Mouse (Mus musculus): ENCODE measurements around the gene 4933417A18Rik.
"Not testable (repeated sequence)": the region's sequence is repeated elsewhere in the genome, so short reads cannot be mapped to it uniquely, and the experiment has no call there.

Gene 4933417A18Rik

DNA sequence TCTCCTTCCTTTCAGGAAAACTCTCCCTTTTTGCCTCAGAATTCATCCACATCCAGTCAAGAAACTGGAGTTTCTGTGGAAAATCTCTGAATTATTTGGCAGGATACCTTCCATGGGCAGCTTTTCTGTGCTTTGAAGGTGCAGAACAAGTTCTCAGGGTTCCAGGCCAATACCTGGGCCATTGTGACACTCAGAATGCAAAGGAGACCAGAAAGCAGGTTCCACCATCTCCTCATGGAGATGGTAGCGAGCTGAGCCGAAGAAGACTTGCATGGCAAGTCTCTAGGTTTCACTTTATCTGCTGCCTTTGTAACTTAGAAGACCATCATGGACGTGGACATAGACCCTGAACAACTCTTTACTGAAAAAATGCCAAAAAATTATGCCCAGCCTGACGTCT lies at the start of gene 4933417A18Rik, which contains the start of gene Fam217a:
TSS of gene 4933417A18Rik (plus strand) at position 200 of the 400 bp plus-strand sequence.
TSS of gene Fam217a (minus strand) at position 101 of the 400 bp plus-strand sequence.
- DNase-seq, result no peak

DNA sequence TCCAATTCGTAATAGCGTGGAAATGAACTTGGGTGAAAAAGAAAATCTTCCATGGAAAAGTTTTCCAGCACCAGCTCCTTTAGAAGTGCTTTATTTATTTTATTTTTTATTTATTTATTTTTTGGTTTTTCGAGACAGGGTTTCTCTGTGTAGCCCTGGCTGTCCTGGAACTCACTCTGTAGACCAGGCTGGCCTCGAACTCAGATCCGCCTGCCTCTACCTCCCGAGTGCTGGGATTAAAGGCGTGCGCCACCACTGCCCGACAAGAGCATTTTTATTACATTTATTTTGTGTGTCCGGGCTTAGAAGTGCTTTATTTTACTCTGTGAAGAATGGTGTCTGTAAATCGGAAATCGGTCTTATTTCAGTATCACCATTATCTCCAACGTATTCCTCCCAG lies 49.5 kb upstream of the 4933417A18Rik start:
- DNase-seq, result peak; percentile 48

DNA sequence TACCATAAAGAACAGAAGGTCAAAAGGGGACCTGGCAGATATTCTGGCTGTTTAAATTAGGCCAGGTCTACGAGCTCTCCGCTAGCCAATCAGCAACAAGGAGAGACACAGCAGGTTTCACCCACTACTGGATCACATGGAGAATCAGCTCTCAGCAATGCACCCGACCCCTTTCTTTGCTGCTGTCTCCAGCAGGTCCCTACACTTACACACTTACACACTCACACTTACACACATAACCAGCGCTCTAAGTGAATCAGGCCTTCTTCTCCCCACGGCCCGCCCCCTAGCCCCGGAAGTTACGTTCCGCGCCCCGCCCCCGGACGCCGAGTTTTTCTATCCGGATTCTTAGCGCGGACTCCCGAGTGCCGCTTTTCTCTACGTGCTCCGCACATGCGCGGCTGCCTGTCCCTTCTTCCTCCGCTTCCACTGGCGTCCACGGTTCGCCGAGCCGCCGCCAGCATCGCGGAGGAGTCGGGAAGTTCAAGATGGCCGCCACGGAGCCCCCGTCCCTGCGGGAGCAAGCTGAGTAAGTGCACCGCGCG lies 49.0 kb upstream of the 4933417A18Rik start, which contains the start of gene Prpf4b:
TSS of gene Prpf4b (plus strand) at position 137 of the 545 bp plus-strand sequence.
- peak; percentile 93 for DNase-seq

GRCm38 (mm10) chr13:34875741-34876445 lies 48.3 kb upstream of the 4933417A18Rik start:
- peak; percentile 67 for DNase-seq

DNA sequence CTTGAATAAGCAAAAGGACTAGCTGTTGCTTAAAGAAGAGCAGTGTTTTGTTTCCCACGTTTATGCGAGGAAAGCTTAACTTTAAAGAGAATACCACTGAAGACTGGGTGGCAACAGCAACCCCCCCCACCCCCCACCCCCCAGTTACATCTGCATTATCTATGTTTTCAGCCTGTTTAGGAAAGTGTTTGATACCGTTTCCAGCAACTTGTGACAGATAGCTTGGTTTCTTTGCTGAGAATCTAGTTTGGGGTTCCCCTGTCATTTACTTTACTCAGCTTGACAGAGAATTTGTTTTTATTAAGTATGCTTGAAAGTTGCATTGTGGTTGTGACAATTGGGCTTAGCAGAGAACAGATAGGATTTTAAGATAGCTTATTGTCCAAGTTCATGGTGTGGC lies 47.7 kb upstream of the 4933417A18Rik start:
- DNase-seq, result no peak

GRCm38 (mm10) chr13:34892871-34893270 lies 31.3 kb upstream of the 4933417A18Rik start:
- no peak for DNase-seq

DNA sequence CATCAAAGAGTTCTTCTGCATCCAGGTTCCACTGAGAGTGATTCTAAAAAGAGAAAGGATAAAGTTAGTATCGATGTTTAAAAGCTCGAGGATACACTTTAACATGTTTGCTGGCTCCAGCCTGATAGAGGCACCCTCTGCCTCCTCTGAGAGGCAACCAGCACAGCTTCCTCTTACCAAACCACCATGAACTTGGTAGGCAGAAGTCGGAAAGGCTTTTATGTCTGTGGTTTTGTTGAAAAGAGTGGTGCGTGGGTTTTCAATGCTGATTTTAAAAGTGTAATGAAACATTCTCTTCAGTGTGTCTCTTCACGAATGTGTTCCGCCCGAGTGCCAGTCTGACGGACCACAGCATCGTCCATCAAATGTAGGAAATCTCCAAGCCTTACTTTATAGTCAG lies 9.6 kb upstream of the 4933417A18Rik start:
- DNase-seq, result no peak

- DNase-seq, result peak; percentile 20
Measured at GRCm38 (mm10) chr13:34916520-34917167, 7.6 kb upstream of the 4933417A18Rik start.

- no peak for DNase-seq
Measured at GRCm38 (mm10) chr13:34934931-34935644, 10.9 kb downstream of the 4933417A18Rik start.

DNA sequence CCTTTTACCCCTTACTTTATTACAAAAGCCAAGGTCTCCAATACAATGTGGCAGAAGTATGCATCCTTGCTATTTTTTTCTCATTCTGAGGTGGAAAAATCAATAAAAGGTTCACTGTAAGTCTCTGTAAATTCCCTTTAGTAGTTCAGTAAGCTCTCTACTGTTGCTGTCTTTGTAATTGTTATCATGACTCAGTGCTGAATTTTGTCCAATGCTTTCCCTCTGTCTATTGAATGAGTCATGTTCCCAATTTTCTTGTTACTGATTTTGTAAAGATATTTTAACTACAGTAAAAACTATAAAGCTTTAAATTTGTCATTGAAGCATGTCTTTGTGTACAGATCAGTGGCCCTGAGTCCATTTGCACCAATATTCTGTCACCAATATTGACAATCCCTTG lies 18.2 kb downstream of the 4933417A18Rik start:
- DNase-seq, result no peak

DNA sequence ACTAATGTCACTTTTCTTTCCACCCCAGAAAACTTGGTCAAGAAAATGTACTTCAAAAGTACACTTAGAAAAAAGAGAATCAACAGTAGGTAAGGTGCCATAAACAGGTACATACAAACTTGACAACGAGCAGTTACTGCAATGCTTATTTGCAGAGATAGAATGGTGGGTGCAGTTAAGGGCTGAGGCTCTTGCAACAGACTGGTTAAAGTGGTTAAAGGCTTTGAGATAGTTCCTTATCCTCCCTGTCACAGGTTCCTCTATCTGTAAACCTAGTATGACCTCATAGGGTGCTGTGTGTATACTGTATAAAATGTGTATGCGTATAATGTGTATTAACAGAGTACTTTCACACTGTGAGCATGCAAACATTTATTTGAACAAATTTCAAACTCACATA lies 27.2 kb downstream of the 4933417A18Rik start:
- not testable (repeated sequence) for DNase-seq

DNA sequence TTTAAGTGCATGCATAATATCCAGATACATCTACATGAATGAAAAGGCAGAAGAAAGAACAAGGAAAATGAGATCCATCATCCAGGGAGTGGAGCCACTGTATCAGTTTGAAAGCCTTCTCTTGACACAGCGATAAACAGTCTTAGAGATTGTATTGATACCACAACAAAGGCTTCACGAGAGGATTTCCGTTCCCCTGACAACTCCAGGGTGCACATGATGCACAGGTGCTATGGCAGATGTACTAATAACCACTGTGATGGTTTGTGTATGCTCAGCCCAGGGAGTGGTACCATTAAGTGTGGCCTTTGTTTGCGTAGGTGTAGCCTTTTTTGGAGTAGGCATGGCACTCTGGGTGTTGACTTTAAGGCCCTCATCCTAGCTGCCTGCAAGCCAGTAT lies 32.7 kb downstream of the 4933417A18Rik start:
- no peak for DNase-seq

DNA sequence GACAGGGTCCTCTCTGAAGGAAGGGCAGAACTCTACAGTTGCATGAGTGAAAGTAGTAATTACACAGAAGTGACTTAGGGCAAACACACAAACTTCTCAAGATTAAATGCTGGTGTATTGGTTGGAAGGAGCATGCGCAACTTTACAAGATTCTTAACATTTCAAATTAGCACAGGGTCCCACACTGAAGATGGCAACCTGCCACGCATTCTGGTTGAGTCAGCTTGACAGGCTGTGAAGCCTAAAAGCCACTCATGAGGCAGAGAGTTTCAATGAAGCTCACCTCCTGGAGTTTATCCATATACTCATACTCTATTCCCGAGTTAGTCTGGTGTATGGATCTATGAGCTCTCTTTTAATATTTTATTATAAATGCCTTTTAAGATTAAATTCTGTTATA lies 33.9 kb downstream of the 4933417A18Rik start:
- not testable (repeated sequence) for DNase-seq

GRCm38 (mm10) chr13:34960996-34961770 lies 37.0 kb downstream of the 4933417A18Rik start:
- peak; percentile 82 for DNase-seq

DNA sequence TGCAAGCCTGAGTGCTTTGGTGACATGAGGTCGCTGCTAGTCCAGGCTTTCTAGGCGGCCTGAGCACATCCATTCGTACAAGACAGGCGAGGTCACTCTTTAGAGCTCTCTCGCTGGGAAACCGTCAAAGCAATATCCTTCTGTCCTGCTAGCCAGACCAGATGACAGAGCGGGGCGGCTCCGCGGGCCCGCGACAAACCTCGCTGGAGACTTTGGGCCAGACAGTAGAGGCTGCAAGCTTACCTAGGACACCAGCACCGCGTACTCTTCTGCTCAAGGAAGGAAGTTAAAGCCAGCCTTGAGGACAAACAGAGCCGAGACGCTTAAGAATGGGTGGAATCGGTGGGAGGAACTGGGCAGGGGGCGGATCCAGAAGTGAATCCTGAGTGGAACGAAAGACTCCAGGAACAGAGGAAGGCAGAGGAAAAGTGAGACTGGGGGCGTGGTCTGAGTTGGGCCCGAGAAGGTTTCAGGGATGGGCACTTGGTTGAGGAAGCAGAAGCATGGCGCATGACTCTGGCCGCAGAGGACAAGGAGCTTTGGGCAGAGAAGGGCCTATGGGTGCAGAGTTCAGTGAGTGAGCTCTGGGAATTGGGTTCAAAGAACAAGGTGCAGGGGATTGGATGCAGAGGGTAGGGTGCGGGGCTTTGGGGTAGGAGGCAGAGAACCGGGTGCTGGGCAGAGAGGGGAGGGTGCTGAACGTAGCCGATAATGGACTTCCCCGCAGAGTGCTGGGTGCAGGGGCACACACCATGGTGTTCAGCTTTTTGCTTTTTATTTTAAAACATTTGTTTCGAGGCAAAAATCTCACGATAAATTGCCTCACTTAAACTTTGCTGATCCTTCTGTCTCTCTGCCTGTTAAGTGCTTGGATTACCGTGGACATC lies 39.5 kb downstream of the 4933417A18Rik start, which contains the start of gene Eci3:
TSS of gene Eci3 (minus strand) at position 300 of the 887 bp plus-strand sequence.
- DNase-seq, result peak; percentile 96

- peak; percentile 42 for DNase-seq
Measured at GRCm38 (mm10) chr13:34964419-34964818, 40.2 kb downstream of the 4933417A18Rik start.

DNA sequence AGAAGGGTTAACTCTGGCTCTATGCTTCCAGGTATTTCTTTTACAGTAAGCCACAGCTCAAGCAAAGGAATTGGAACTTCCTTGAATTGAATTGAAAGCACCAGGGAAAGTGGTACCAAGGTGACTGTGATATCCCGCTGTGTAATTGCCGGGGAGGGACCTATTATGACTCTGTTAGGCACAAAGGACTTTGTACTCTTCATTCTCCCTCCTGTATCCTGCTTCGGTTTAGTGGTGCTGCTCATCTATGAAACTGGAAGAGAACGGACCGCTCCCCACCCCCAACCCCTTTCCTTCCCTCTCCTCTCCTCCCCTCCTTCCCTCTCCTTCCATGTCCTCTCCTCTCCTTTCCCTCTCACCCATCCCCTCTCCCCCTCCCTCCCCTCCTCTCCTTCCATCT lies 40.7 kb downstream of the 4933417A18Rik start:
- peak; percentile 60 for DNase-seq

DNA sequence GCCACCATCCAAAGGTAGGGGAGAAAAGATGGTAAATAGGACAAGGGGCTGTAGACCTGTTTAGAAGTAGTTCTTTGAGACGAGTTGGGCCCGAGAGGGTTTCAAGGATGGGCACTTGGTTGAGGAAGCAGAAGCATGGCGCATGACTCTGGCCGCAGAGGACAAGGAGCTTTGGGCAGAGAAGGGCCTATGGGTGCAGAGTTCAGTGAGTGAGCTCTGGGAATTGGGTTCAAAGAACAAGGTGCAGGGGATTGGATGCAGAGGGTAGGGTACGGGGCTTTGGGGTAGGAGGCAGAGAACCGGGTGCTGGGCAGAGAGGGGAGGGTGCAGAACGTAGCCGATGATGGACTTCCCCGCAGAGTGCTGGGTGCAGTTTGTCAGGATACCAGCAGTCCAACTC lies 41.4 kb downstream of the 4933417A18Rik start:
- DNase-seq, result peak; percentile 41

DNA sequence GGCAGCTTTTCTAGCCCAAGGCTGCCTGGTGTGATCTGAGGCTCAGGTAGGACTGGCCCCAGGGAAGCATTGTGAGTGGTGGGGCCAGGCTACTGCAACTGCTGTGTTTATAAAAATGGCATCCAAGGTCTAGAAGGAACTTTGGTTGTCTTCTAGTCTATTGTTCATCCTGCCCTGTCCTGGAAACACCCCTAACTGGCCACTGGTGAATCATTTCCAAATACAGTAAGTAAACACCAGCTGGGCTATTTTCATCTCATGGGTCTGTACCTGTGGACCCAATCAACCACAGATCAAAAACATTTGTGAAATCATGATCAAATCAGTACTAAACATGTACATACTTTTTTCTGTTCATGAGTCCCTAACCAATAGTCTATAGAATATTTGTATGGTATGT lies 48.2 kb downstream of the 4933417A18Rik start:
- peak; percentile 55 for DNase-seq

GRCm38 (mm10) chr13:34973149-34973548 lies 48.9 kb downstream of the 4933417A18Rik start:
- peak; percentile 66 for DNase-seq

GRCm38 (mm10) chr13:34973770-34974169 lies 49.6 kb downstream of the 4933417A18Rik start:
- peak; percentile 39 for DNase-seq
